Mouse (Mus musculus): ENCODE results near the gene Tgif2.
"Not testable (repeated sequence)": the region's sequence is repeated elsewhere in the genome, so short reads cannot be mapped to it uniquely, and the experiment has no call there.

Tgif2 gene

DNA sequence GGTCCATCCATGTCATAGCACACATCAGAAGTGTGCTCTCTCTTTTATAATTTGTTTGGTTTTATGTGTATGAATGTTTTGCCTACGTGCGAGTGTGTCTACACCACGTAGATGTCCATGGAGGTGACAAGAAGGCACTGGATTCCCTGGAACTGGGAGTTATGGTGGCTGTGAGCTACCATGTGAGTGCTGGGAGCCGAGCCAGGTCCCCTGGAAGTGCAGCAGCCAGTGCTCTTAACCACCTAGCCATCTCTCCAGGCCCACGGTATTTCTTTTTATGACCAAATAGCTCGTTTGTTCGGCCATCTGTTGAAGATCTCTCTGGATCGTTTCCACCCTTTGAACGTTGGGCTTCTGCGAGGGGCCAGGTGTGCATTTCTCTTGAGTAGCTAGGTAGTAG lies 3.5 kb downstream of the Tgif2 start:
- DNase-seq (ENCODE audit: low spot score): no peak

DNA sequence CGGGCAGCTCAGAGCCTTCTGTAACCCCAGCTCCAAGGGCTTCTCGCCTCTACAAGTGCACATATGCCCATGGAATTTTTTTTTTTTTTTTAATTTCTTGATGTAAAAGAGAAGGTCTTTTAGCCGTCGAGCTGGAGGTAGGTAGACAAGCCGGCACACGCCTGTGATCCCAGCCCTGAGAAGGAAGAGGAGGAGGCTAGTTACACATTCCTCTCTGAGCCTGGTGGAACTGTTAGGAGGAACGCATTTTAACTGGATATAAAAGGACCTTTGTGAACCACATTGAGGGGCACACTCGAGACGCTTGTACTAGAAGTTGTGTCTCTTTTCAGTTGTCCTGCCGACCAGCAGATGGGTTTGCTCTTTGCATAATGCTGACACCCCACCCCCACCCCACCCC lies 4.9 kb downstream of the Tgif2 start:
- no peak for DNase-seq (ENCODE audit: low spot score)

DNA sequence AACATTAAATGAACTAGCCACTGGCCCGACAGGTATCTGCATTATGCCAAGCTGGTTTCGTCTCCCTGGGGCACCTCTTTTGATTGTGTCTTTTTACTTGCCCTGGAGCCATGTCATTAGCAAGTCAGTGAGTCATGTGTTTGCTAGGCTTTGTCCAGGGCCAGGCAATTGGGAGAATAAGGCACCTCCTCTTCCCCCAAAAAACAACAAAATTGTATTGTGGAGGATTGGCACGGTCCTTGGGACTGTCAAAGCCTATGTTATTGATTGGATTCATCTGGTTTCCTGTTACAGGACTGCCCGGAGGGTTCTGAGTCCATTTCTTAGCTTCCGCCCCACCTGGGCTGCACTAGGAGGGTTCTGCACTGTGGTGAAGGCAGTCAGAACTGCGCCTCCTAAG lies 7.8 kb downstream of the Tgif2 start:
- no peak for DNase-seq (ENCODE audit: low spot score)

DNA sequence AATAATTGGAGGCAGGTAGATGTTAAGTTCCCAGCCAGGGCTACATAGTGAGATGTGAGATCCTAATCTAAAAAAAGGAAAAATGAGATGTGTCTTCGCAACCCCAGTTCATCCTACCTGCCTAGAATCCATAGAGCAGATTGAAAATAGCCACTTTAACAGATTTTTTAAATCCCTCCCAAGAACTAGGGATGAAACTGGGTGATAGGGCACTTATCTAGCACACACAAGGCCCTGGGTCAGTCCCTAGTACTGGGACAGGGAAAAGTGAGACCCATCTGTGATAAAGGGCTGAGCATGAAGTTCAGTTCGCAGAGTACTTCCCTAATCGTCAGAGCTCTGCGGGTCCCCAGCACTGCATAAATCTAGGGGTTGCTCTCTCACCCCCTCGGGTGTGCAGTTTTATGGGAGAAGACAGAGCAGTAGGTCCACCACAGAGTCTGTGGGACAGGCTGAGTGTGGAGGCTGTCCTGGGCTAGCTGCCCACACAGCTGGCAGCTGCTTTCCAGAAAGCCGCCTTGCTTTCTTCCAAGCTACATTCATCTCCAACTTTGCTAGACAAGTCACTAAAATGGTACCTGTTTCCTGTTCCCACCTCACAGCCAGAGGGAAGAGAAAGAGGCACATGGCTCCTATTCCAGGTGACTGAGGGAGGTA lies 8.8 kb downstream of the Tgif2 start:
- no peak for DNase-seq (ENCODE audit: low spot score)

DNA sequence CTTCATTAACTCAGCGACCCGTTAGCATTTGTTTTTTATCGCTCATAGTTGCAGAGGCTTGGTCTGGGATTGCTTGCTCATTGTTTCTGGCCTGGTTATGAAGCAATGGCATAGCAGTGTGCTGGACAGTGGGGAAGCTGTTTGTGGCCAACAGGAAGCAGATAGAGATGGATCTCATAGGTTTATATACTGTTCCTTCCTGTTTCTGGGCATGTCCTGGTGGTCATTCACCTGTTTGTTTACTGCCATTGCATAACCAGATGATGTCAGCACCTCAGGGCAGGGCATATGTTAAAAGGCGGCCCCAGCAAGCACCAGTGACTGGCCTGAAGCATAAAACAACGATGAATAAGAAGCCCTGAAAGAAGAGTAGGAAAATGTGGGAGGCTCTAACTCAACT lies 10.7 kb downstream of the Tgif2 start:
- DNase-seq (ENCODE audit: low spot score): no peak

DNA sequence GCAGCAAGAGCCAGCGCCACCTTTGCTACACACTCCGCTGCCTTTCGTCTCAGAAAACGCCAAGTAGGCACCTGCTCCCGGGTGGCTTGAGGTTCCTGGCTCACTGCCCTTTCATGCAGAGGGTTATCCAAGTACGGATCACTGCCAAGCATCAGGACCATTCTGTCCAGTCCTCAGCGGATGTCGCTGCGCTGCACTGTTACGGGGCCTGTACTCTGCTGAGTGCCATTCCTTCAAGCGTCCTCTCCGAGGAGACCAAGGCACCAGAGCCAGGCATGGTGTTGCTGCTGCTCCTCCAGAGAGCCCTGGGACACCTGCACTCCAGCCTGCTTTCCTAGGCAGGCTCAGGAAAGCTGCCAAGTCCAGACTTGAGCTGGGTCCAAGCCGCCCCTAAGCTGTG lies 13.8 kb downstream of the Tgif2 start:
- DNase-seq (ENCODE audit: low spot score): not testable (repeated sequence)

DNA sequence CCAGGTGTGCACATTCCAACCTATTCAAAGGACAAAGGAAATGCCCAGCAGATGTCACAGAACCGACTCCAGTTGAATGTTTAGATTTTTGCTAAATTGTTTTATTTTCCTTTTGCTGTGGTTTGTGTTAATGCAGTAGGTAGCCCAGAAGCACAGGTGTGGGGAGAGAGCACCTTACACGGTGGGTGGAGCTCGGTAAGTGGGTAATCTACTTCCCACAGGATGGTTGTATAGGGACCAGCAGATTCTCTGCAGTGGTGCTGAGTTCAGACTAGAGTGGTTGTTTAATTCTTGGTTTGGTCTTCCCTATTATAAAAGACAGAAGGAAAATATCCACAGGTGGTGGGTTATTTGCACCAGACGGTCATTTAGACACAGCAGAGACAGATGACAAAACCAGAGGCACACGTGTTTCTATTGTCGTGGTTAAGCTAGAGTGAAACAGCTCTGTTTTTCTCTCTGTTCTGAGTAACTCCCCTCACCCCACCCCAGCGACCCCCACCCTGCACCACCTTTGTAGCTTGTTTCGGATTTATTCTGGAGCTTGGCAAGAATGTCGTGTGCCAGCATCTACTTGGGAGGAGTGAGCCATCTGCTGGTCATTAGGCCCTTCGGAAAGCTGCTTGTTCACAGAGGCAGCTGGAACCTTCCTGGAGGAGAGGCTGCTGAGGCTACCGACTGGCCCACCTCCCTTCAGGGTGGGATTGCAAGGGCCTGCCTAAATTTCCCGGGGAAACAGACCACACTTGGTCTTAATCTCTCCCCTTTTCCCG lies 14.4 kb downstream of the Tgif2 start:
- not testable (repeated sequence) for DNase-seq (ENCODE audit: low spot score)

DNA sequence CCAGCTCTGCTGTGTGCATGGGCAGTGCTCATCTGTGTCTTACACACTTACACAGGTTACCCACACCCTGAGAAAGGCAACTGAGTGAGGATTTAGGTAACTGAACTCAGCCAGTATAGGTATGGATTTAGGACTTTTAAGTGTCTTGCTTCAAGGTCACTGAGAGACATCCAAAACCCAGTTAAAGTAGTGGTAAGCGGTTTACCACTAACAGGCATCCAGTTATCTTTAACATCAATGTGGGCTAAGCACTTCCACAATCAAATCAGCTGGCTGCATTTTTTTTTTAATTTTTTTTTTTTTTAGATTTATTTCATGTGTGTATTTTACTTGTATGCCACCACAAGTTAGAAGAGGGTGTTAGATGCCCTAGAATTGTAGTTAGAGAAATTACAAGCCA lies 16.5 kb downstream of the Tgif2 start:
- no peak for DNase-seq (ENCODE audit: low spot score)

DNA sequence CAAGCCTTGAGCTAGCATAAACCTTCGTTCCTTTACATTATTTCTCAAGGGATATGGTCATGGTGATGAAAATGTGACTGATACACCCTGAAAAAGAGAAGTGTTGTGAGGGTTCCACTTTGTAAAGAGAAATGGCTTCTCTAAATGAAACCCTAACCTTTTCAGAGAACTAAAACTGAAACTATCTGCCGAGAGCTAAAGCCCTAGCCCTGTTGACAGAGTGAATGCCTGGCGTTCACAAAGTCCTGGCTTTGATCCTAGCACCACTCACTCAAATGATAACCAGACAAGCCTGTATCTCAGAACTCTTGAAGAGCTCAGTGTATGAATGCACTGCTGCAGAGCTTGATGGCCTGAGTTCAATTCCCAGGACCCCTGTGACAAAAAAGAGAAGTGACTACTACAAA lies 17.6 kb downstream of the Tgif2 start:
- no peak for DNase-seq (ENCODE audit: low spot score)

DNA sequence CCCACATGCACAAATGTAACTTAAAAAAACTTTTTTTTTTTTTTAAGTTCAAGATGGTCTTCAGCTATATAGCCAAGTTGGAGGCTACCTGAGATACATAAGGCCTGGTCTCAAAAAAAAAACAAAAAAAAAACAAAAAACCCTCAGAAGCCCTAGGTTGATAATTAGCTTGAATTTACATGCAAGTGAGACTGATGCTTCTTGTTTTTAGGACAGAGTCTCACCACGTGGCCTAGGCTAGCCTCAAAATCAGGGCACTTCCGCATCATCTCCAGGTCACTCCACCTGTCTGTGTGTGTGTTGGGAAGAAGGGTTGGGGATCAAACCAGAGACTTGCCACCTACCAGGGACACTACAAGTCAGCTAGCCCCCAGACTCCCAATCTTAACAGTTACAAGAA lies 18.0 kb downstream of the Tgif2 start, which contains the start of gene 4930518I15Rik:
4930518I15Rik (minus strand) TSS at position 112 of the 400 bp plus-strand sequence.
- no peak for DNase-seq (ENCODE audit: low spot score)

DNA sequence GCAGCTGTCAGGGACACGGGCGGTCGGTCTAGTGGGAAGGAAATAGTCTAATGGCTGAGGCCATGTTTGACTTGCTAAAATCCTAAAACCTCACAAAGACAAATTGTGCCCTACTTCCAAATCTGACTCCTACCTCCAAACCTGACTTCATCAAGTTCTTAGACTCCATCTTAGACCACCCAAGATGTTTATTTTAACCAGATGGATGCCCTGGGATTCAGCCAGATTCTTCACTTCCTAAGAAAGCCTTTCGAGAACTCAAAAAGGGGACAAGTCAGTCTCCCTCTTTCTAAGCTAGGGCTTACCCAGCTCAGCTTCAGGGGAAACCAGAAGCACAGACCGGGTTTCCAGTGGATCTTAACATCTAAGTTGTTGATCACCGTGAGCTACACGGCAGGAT lies 18.9 kb downstream of the Tgif2 start:
- DNase-seq (ENCODE audit: low spot score): no peak

DNA sequence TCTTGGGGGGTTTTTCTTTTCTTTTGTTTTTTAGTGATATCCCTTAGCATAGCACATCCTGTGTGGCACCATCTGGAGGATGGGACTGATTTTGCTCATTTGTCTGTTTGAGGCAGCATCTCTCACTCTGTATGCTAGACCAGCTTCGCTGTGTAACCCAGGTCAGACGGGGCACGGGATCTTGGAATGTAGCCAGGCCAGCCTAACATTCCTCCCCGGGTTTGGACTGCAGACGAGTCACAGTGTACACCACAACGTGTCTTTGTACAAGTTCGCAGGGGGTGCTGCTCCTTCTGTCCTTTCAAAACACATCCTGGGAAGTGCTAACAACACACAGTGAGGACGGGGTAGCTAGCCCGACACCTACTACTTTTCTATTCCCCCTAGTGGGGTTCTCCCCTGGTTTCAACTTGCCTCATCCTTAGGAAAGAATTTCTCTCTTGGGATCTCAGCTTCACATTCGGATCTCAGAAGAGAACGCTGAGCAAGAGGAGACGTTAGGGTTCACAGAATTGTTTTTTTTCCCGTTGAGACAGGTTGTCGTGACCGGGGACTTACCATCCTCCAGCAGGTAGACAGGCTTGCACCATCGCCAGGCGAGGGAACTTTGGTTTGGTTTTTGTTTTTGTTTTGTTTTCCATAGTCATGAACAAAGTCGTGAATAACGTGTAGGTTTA lies 22.4 kb downstream of the Tgif2 start:
- no peak for DNase-seq (ENCODE audit: low spot score)

DNA sequence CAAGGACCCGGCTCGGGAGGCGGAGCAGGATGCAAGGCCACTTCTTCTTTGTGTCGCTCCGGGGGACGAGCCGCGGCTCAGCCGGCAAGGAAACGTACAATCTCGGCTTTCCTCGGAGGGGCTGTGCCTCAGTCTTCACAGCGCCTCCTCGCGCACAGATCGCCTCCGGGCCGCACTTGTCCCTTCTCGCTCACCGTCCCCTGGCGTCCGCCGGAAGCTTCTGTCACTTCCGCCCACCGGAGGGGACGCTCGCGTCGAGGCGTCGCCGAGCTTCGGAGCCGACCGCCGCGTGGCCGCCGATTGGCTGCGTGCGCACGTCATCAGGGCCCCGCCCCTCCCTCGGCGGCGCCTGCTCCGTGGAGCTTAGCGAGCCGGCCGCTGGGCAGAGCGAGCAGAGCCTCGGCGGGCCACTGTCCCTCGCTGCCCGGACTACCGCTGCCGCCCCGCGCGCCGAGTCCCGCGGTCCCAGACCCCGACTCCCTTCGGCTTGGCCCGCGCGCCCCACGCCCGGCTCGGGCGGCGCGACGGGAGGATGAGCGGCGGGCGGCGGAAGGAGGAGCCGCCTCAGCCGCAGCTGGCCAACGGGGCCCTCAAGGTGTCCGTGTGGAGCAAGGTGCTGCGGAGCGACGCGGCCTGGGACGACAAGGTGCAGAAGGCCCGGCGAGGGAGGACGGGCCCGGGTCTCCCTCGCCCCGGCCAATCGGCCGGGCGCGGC lies 23.1 kb downstream of the Tgif2 start, which contains the start of gene Rab5if:
Rab5if (plus strand) TSS at position 357 of the 715 bp plus-strand sequence.
- DNase-seq (ENCODE audit: low spot score): peak; percentile 83

DNA sequence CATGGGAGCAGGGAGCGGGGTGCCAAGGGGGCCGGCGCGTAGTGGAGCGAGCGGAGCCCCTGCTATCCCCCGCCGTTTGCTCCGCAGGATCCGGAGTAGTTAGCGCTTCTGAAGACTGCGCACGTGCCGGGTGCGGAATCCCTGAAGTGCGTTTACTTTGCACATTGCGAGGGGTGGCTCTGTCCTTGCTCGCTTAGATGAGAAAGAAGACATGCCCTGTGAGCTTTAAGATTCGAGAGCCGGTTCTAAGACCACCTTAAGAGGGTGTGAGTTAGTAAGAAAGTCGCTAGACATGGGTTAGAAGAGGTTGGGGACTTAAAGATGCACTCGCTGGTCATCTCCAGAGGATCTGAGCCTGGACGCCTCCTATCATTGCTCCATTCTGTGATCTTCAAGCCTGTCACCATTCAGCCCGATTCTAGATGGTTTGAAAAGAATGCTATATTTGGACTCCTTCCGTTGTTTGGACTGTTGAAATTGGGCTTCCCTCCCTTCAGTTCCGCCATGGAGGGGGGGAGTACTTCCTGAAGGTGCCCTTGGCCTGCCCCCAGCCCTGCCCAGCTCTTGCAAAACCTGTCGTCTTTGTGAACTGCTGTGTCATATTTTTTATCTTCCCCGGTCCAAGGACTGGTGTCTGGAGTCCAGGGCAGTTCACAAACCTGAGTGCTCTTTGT lies 23.8 kb downstream of the Tgif2 start:
- no peak for DNase-seq (ENCODE audit: low spot score)

DNA sequence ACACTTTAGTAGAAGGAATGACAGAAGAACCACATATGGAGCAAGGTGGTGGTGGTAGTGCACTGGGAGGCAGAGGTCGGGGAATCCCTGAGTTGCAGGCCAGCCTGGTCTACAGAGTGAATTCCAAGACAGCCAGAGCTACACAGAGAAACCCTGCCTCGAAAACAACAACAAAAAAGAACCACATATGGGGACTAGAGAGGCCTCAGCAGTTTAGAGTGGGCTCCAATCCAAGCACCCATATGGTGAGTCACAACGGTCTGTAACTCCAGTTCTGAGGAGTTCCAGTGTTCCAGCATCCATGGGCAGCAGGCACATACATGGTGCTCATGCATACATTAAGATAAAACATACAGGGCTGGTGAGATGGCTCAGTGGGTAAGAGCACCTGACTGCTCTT lies 24.7 kb downstream of the Tgif2 start:
- DNase-seq (ENCODE audit: low spot score): no peak

DNA sequence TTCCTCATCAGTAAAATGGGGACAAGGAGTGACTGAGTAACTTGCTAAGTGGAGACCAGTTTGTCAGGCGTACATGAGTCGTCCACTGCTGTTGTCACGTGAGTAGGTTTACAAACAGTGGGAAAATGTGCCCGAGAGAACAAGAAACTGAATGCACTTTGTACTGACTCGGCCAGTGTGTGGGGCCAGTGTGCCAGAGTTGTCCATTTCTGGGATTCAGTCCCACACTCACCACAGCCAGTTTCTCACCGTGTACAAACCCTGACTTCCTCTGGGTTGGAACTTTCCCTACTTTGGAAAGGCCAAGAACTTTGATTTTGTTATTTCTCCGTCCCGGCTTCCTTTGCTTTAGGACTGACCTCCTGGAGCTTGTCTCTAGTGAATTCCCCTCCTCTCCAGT lies 29.2 kb downstream of the Tgif2 start:
- no peak for DNase-seq (ENCODE audit: low spot score)

DNA sequence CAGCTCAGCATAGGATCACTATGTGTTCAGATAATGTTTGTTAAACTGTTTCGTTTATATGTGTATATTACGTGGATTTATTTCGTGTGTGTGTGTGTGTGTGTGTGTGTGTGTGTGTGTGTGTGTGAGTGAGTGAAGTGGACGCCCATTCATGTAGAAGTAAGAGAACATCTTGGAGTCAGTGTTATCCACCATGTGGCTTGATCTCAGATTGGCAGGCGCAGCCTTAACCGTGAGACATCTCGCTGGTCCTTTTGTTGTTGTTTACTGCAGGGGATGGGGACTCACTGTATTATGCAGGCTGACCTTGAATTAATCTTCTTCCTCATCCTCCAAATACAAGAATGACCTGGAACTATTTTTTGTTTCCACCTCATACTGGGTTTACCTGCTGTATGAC lies 29.7 kb downstream of the Tgif2 start:
- no peak for DNase-seq (ENCODE audit: low spot score)

DNA sequence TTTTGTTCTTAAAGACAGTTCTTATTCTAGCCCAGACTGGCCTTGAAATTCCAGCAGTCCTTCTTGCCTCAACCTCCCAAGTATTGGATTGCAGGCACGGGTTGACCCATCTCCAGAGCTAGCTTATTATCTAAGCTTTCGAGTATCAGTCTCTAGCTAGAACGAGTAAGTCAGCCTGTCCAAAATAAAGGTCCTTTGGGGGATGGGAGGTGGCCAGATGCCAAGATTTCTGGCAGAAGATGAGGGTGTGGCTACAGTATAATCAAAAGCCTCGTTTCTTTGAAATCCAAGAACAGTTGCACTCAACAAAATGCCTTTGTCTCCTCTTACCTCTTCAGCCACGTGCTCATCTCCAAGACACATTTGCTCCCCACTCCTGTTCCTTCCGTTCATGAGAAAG lies 30.7 kb downstream of the Tgif2 start:
- DNase-seq (ENCODE audit: low spot score): no peak

DNA sequence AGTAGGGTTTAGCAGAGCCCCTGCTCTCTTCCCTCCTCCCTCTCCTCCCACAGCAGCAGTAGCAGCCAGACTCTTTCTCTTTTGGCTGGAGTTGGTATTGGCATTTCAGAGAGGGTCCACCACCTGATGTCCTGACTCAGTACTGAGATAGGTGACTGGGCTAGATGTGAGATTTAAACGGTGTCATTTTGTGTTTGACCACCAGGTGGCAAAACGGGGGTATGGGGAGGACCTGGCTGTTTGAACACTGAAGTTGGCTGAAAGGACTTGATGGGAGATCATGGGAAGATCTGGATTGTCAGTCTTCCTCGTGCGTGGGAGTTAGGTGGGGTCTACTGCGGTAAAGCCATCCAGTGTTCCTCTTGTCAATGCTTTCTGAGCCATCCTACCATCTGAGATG lies 33.8 kb downstream of the Tgif2 start:
- DNase-seq (ENCODE audit: low spot score): no peak

DNA sequence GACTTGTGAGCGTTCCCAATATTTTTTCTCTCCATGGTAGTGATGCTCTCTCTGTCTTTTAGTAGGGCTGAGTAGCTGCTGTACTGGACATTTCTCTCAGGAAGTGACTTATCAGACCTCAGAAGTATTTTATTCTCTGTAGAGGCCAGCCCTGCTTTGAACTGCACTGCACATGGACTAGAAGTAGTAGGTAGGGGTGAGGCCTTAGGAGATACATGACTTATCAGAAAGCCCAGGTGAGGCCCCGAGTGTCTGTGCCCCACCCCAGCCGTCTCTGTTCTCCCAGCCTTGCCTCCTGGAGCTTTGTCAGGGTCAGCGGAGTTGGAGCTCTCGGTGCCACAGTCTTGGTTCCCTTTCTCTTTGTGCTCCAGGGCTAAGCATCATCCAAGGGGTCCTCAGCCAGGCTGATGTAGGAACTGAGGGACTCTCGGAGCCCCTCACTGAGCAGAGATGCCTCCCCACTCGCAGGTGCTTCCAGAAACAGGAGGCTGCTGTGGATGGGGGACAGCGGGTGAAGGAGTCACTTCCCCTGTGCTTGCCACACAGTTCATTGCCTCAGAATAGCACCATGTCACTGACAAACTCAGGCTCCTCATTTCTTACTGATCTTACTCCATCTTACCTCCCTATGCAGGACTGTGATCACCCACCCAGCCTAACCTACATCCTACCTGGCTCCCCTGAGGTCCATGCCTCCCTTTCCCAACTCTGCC lies 34.4 kb downstream of the Tgif2 start:
- no peak for DNase-seq (ENCODE audit: low spot score)
